Mouse (Mus musculus) spleen, adult 2 months (tissue): Measurements from ENCODE around the gene Vmn1r55.

Source experiments
- CTCF ChIP-seq: fragments of 200-500 bp; IDR thresholded peaks from 2 replicates; pipeline ENCODE4 v1.5.1; 2011; ENCODE audit warnings: mild to moderate bottlenecking, inconsistent platforms; ENCODE audit not compliant: insufficient read depth, insufficient read length, insufficient replicate concordance; ENCODE audit errors: extremely low read depth
- POLR2A ChIP-seq: fragments of 200-500 bp; IDR thresholded peaks from 2 replicates; pipeline ENCODE4 v1.6.1; 2011; ENCODE audit warnings: low read depth, low read length, inconsistent platforms

DNA sequence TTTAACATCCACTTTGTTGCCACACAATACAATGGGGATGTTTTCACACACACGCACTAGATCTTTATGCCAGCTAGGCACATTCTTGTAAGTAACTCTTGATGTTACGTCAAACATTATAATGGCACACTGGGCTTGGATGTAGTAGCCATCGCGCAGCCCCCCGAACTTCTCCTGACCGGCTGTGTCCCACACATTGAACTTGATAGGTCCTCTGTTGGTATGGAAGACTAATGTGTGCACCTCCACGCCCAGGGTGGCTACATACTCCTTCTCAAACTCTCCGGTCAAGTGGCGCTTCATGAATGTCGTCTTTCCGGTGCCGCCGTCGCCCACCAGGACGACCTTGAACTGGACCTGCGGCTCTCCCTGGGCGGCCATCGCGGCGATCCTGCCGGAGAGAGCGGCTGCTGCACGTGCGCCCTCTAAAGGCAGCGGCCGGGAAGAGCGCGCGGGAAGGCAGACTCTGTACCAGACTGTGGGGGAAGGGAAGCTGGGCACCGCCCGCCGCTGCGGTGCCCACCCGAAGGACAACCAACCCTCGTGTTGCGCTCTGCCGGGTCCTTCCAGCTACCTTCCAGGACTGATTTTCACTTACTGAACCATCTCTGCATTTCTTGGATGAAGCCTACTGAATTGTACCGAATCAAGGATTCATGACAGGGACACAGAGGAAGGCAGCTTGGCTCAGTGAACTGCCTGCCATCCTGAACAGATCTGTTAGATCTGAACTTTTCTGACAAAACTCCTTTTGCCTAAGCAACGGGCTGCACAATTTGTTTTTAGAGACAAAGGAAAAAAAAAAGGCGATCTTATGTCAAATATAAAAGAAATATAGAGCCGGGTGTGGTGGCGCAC is 23.7 kb downstream of the Vmn1r55 start, which contains the start of gene Rasl2-9:
- TF ChIP-seq POLR2A (no peak), CTCF (peak; percentile 78)
